Mouse (Mus musculus) limb, embryonic 11.5 days (tissue): Measurements from ENCODE around the gene Il2. TPM values are rescaled to one million over a fixed set of nuclear protein-coding genes. Genes with fewer than 3 reads are reported as not detected.

Experiments used
- ATAC-seq: fragments of 200-750 bp; cut with Nextera tagmentation; 2 replicates; pipeline ENCODE4 v1.8.0; 2017; ENCODE audit warnings: low read depth; ENCODE audit not compliant: insufficient number of reproducible peaks, low FRiP score, low TSS enrichment
- DNase-seq: peaks from one replicate; pipeline ENCODE4 v3.0.0-alpha.2; 2015; ENCODE audit warnings: low spot score
- H3K27ac ChIP-seq: fragments of 300-500 bp; sonication (generic); replicated peaks from 2 replicates; pipeline ENCODE4 v1.5.1; 2014; ENCODE audit warnings: low read depth, mild to moderate bottlenecking, low read length
- H3K27me3 ChIP-seq: fragments of 300-500 bp; sonication (generic); 2 replicates; pipeline ENCODE4 v1.6.1; 2014; ENCODE audit warnings: mild to moderate bottlenecking, low read length, mixed read lengths; ENCODE audit not compliant: control insufficient read depth, insufficient read depth
- H3K36me3 ChIP-seq: fragments of 300-500 bp; sonication (generic); 2 replicates; pipeline ENCODE4 v1.6.1; 2014; ENCODE audit warnings: mild to moderate bottlenecking, low read length, moderate library complexity, mixed read lengths; ENCODE audit not compliant: control insufficient read depth, insufficient read depth
- H3K4me1 ChIP-seq: fragments of 300-500 bp; sonication (generic); 2 replicates; pipeline ENCODE4 v1.6.1; 2014; ENCODE audit warnings: low read length, mixed read lengths; ENCODE audit not compliant: control insufficient read depth, insufficient read depth
- H3K4me2 ChIP-seq: fragments of 300-500 bp; sonication (generic); 2 replicates; pipeline ENCODE4 v1.6.1; 2014; ENCODE audit warnings: low read depth, mild to moderate bottlenecking, moderate library complexity; ENCODE audit not compliant: severe bottlenecking
- H3K4me3 ChIP-seq: fragments of 300-500 bp; sonication (generic); 2 replicates; pipeline ENCODE4 v1.5.1; 2014; ENCODE audit warnings: low read depth, low read length
- H3K9ac ChIP-seq: fragments of 300-500 bp; sonication (generic); 2 replicates; pipeline ENCODE4 v1.6.1; 2014; ENCODE audit warnings: mild to moderate bottlenecking, low read length
- H3K9me3 ChIP-seq: fragments of 300-500 bp; sonication (generic); 2 replicates; pipeline ENCODE4 v1.6.1; 2016; ENCODE audit warnings: low read length; ENCODE audit not compliant: control insufficient read depth
- WGBS: fragments of 180-500 bp; shearing (Covaris S2); extraction: QIAGEN DNeasy Blood & Tissue Kit; methylation state at CpG from one replicate; pipeline ENCODE4 v1.1.7; 2014; 5-methylcytosine and 5-hydroxymethylcytosine counted together
- polyA plus RNA-seq: library from polyadenylated mRNA; unstranded; fragments of >200 nt; fragmentation: Nextera tagmentation; extraction: Ambion mirVana; gene quantifications from 2 replicates; pipeline ENCODE4 v1.2.1, GENCODE M21; 2014

Il2 gene
- 0.23 and 0.47 TPM in 2 replicates for polyA plus RNA-seq

- no peak within 1 kb of the TSS for H3K27ac ChIP-seq
- no peak within 1 kb of the TSS for H3K4me2 ChIP-seq
- H3K4me3 ChIP-seq, result no peak within 1 kb of the TSS
- H3K9me3 ChIP-seq, result no peaks in the 10 kb centered on the region
- H3K27me3 ChIP-seq, result no peaks in the 10 kb centered on the region
- DNase-seq (no peak), ATAC-seq (no peak)
- H3K4me1 ChIP-seq, result no peaks in the 10 kb centered on the region
- H3K36me3 ChIP-seq, result no peaks in the 10 kb centered on the region
- H3K9ac ChIP-seq, result no peak within 1 kb of the TSS
- 80% methylated on average over 4 of the region's 4 CpGs for WGBS
Measured at GRCm38 (mm10) chr3:37125655-37126054, at the start of gene Il2. Il2 (minus strand) TSS chr3:37125959.

- DNase-seq (no peak), ATAC-seq (no peak)
- Histone ChIP-seq H3K9ac (no peak overlapping the region), H3K4me3 (no peak overlapping the region), H3K27me3 (no peaks in the 10 kb centered on the region), H3K4me2 (no peak overlapping the region), H3K4me1 (no peaks in the 10 kb centered on the region), H3K9me3 (no peaks in the 10 kb centered on the region), H3K27ac (no peak overlapping the region), H3K36me3 (no peaks in the 10 kb centered on the region)
- 76% methylated on average over 10 of the region's 10 CpGs for WGBS
Measured at GRCm38 (mm10) chr3:37174711-37175572, 49.2 kb upstream of the Il2 start.

GRCm38 (mm10) chr3:37173285-37173684, 47.5 kb upstream of the Il2 start:
- WGBS, result 89% methylated on average over 8 of the region's 8 CpGs

GRCm38 (mm10) chr3:37169283-37169682, 43.5 kb upstream of the Il2 start:
- ATAC-seq (no peak), DNase-seq (no peak)
- H3K27me3 ChIP-seq, result no peaks in the 10 kb centered on the region
- H3K4me3 ChIP-seq, result no peak overlapping the region
- H3K9me3 ChIP-seq, result no peaks in the 10 kb centered on the region
- no peak overlapping the region for H3K4me2 ChIP-seq
- H3K36me3 ChIP-seq, result no peaks in the 10 kb centered on the region
- no peaks in the 10 kb centered on the region for H3K4me1 ChIP-seq
- no peak overlapping the region for H3K27ac ChIP-seq
- 96% methylated on average over 2 of the region's 2 CpGs for WGBS
- H3K9ac ChIP-seq, result no peak overlapping the region

More at GRCm38 (mm10) chr3:37173285-37173684, 47.5 kb upstream of the Il2 start:
- Histone ChIP-seq H3K4me2 (no peak overlapping the region), H3K4me3 (no peak overlapping the region), H3K4me1 (no peaks in the 10 kb centered on the region), H3K36me3 (no peaks in the 10 kb centered on the region), H3K27ac (no peak overlapping the region), H3K27me3 (no peaks in the 10 kb centered on the region), H3K9me3 (no peaks in the 10 kb centered on the region), H3K9ac (no peak overlapping the region)
- DNase-seq, result no peak
- ATAC-seq, result no peak

GRCm38 (mm10) chr3:37161096-37161495, 35.3 kb upstream of the Il2 start:
- H3K27ac ChIP-seq, result no peak overlapping the region
- H3K4me3 ChIP-seq, result no peak overlapping the region
- no peak for ATAC-seq
- H3K27me3 ChIP-seq, result no peaks in the 10 kb centered on the region
- no peak overlapping the region for H3K4me2 ChIP-seq
- 90% methylated on average over 4 of the region's 4 CpGs for WGBS
- no peak for DNase-seq
- H3K9ac ChIP-seq, result no peak overlapping the region
- H3K9me3 ChIP-seq, result no peaks in the 10 kb centered on the region
- no peaks in the 10 kb centered on the region for H3K36me3 ChIP-seq
- no peaks in the 10 kb centered on the region for H3K4me1 ChIP-seq

GRCm38 (mm10) chr3:37158246-37158645, 32.5 kb upstream of the Il2 start:
- 78% methylated on average over 3 of the region's 3 CpGs for WGBS
- DNase-seq, result no peak
- Histone ChIP-seq H3K4me1 (no peaks in the 10 kb centered on the region), H3K36me3 (no peaks in the 10 kb centered on the region), H3K9me3 (no peaks in the 10 kb centered on the region), H3K27ac (no peak overlapping the region), H3K4me3 (no peak overlapping the region), H3K27me3 (no peaks in the 10 kb centered on the region), H3K9ac (no peak overlapping the region), H3K4me2 (no peak overlapping the region)
- ATAC-seq, result no peak

GRCm38 (mm10) chr3:37157082-37157481, 31.3 kb upstream of the Il2 start:
- no peak overlapping the region for H3K9ac ChIP-seq
- DNase-seq (no peak), ATAC-seq (no peak)
- no peaks in the 10 kb centered on the region for H3K27me3 ChIP-seq
- H3K4me2 ChIP-seq, result no peak overlapping the region
- no peak overlapping the region for H3K4me3 ChIP-seq
- no peaks in the 10 kb centered on the region for H3K36me3 ChIP-seq
- H3K27ac ChIP-seq, result no peak overlapping the region
- no peaks in the 10 kb centered on the region for H3K4me1 ChIP-seq
- 70% methylated on average over 8 of the region's 8 CpGs for WGBS
- H3K9me3 ChIP-seq, result no peaks in the 10 kb centered on the region

GRCm38 (mm10) chr3:37154396-37154795, 28.6 kb upstream of the Il2 start:
- Histone ChIP-seq H3K27me3 (no peaks in the 10 kb centered on the region), H3K36me3 (no peaks in the 10 kb centered on the region), H3K4me1 (no peaks in the 10 kb centered on the region), H3K9me3 (no peaks in the 10 kb centered on the region), H3K4me3 (no peak overlapping the region), H3K4me2 (no peak overlapping the region), H3K9ac (no peak overlapping the region), H3K27ac (no peak overlapping the region)
- DNase-seq (no peak), ATAC-seq (no peak)
- 86% methylated on average over 7 of the region's 7 CpGs for WGBS
